Mouse (Mus musculus) central nervous system, embryonic 11.5 days (tissue): ENCODE measurements around the gene Bbox1. TPM values are rescaled to one million over a fixed set of nuclear protein-coding genes. Genes with fewer than 3 reads are reported as not detected.

Experiments used
- polyA plus RNA-seq: library from polyadenylated mRNA; depleted of rRNA; stranded (reverse); fragments of >200 nt; gene quantifications from 2 replicates; pipeline ENCODE4 v1.2.3, GENCODE M21; 2012; rRNA removed

Gene Bbox1
- polyA plus RNA-seq, result 0.06 and 0.29 TPM in 2 replicates

GRCm38 (mm10) chr2:110314509-110315155 lies at the start of gene Bbox1:
Gene Bbox1, minus strand, starts transcription at chr2:110314560.

GRCm38 (mm10) chr2:110362432-110363283 lies 48.3 kb upstream of the Bbox1 start, which contains the start of gene Fibin:
Gene Fibin, minus strand, starts transcription at chr2:110363183.

Other genes with a start within 250 kb of the Bbox1 start
- gene Fibin, start 48.6 kb upstream of the Bbox1 start, polyA plus RNA-seq, result 2.6 and 26.6 TPM in 2 replicates